Mouse (Mus musculus) adrenal gland (tissue): ENCODE data around the gene Adamts6.

Experiments used
- intact Hi-C: fragments of 180-260 bp; cut with DNase I; formaldehyde crosslinking; loops from one replicate; pipeline ENCODE4 v1.15.1; 2025

Gene Adamts6

DNA sequence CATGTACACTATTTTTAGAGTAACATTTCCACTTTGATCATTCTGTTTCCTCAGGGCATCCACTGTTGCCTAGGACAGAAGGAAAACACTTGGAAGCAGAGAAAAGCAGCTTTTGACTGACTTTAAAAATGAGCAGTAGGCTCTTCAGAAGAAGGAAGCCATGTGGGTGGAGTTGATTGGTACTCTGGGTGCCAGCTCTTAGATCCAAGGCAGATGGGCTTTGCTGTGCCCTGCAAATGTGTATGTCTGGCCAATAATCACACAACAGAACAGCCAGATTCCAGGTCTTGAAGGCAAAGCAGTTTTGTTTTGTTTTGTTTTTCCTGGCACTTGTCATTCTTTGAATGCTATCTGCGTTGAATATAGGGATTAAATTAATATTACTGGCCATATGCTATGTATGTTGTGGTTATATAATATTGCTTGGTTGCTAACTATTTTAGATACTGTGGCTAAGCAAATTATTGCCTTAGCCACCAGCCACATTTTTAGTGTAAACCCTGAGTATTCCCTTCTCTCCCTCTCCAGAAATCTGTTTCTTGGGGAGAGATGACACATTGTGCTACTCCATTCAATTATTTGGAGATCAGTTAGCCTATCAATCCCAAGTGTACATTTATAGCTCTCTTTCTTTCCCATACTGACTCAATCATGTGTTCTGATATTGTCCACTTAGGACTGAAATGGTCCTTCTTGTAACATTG, 165.8 kb downstream of the Adamts6 start:
- intact Hi-C loops: no loop called here

GRCm38 (mm10) chr13:104460287-104460686, 172.7 kb downstream of the Adamts6 start:
- intact Hi-C loops: no loop called here

GRCm38 (mm10) chr13:104468061-104468460, 180.4 kb downstream of the Adamts6 start:
- intact Hi-C loops: no loop called here

GRCm38 (mm10) chr13:104476285-104476956, 188.8 kb downstream of the Adamts6 start:
- intact Hi-C loops: no loop called here

- intact Hi-C loops: no loop called here
Observed at GRCm38 (mm10) chr13:104482426-104483089, 194.9 kb downstream of the Adamts6 start.

GRCm38 (mm10) chr13:104483111-104483722, 195.6 kb downstream of the Adamts6 start:
- intact Hi-C loops: no loop called here

- intact Hi-C loops: no loop called here
Observed at GRCm38 (mm10) chr13:104491046-104491811, 203.6 kb downstream of the Adamts6 start.

DNA sequence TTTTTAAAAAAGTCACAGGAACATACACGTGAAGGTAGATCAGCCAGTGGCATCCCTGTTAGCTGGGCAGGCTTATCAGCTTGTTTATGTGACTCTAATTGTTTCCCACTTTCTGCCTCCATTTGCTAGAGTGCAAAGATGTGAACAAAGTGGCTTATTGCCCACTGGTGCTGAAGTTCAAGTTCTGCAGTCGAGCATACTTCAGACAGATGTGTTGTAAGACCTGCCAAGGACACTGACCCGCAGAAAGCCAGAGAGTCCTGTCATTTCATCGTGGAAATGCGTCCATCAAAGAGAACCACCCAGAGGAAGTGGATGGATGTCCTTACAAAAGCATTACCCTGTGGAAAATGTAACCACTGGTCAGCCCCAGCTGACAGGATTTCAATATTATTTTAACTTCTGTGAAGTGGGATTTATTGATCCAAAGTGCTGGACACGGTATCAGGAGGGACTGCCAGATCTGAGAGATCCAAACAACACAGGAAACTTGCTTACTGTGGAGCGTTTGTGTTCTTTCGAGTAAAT, 205.9 kb downstream of the Adamts6 start:
- intact Hi-C loops: no loop called here

GRCm38 (mm10) chr13:104494200-104494873, 206.7 kb downstream of the Adamts6 start:
- intact Hi-C loops: no loop called here

- intact Hi-C loops: no loop called here
Observed at GRCm38 (mm10) chr13:104497592-104497991, 210.0 kb downstream of the Adamts6 start.

- intact Hi-C loops: no loop called here
Observed at GRCm38 (mm10) chr13:104498669-104499068, 211.0 kb downstream of the Adamts6 start.

- intact Hi-C loops: no loop called here
Observed at GRCm38 (mm10) chr13:104499116-104500040, 211.7 kb downstream of the Adamts6 start.

GRCm38 (mm10) chr13:104502406-104502805, 214.8 kb downstream of the Adamts6 start:
- intact Hi-C loops: no loop called here

- intact Hi-C loops: no loop called here
Observed at GRCm38 (mm10) chr13:104504043-104504442, 216.4 kb downstream of the Adamts6 start.

DNA sequence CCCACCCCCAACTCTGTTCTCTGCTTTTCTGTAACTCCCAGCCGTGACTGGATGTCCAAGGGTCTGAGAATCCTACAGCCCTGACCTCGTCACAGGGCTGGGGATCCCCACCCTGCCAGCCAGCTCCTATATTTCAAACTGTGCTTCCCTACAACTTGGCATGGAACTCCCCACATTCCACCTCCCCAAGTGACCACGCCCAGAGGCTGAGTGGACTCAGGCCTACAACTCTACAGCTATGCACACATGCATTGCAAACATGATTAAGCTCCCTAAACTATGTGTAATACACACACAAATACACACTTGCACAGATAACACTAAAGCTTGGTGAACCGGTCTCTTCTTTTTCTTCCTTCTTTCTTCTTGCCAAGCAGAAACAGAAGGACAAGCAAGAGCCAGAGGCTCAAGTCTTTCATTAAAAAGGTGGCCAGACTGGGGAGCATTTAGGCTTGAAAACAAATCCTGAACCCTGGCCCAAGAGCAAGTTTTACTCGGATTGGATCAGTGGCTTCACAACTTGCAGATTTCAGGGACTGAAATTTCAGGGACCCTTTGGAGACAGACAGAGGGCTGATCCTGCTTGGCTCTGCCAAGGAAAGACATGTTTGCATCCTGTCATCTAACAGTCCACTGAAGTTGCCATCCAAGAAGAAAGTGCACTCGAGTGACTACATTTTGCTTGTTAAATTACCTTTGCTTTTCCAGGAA, 218.7 kb downstream of the Adamts6 start:
- intact Hi-C loops: no loop called here

- intact Hi-C loops: no loop called here
Observed at GRCm38 (mm10) chr13:104507671-104508070, 220.0 kb downstream of the Adamts6 start.

DNA sequence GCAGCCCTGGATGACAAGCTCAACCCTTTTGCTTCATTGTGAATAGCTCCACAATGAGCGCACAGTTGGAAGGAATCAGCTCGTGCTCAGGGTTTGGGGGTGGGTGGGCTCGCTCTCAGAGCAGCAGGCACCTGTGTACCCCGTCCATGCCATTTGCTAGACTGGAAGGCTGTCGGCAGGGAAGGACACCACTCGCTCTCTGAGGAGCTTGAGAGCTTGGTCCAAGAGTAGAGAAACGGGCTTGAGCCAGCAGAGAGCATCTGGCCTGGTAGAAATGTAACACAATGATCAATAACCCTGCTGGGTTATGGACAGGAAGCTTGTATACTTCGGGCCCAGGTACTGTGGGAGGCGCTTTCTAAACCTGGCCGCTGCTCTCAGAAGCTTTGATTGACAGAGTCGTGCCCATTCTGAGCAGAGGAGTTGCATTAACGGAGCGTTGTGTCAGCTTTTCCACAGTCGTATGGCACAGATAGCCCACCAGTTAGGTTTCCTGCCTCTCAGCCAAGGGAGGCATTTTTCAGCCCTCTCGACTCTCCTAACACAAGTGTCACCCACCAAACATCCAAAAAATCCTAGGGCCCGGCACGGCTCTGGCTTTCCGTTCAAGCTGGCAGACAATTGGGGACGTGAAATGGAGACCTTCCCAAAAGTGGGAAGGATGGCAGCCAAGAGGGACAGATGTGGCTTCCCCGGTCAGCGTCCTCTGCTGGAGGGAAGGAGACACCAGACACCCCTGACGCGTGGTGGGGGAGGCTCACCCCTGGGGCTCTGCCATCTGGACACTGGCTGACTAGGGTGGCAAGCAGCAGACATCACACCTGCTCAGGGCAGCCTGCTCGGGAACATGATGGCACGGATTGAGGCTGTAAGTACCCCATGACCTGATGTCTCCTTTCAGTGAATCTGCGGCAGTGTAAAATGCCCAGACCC, 222.2 kb downstream of the Adamts6 start:
- intact Hi-C loops: no loop called here
